Mouse (Mus musculus) thymus, adult 2 months (tissue): ENCODE results near the gene Cyp2w1. TPM values are rescaled to one million over a fixed set of nuclear protein-coding genes. Genes with fewer than 3 reads are reported as not detected.
"Not testable (repeated sequence)": the region's sequence is repeated elsewhere in the genome, so short reads cannot be mapped to it uniquely, and the experiment has no call there.

ENCODE experiments used
- DNase-seq: peaks from one replicate; pipeline ENCODE4 v3.0.0; 2021
- H3K27ac ChIP-seq: fragments of 200-500 bp; 2 replicates; pipeline ENCODE4 v1.5.1; 2012; ENCODE audit warnings: low read length, control low read depth; ENCODE audit not compliant: control insufficient read depth, insufficient read depth
- H3K27me3 ChIP-seq: fragments of 200-500 bp; 2 replicates; pipeline ENCODE4 v1.6.1; 2012; ENCODE audit warnings: mild to moderate bottlenecking, low read length, moderate library complexity, mixed read lengths; ENCODE audit not compliant: control insufficient read depth, insufficient read depth
- H3K36me3 ChIP-seq: fragments of 200-500 bp; 2 replicates; pipeline ENCODE4 v1.6.1; 2012; ENCODE audit warnings: mild to moderate bottlenecking, low read length, moderate library complexity; ENCODE audit not compliant: control insufficient read depth, insufficient read depth
- H3K4me1 ChIP-seq: fragments of 200-500 bp; replicated peaks from 2 replicates; pipeline ENCODE4 v1.6.1; 2012; ENCODE audit warnings: low read length; ENCODE audit not compliant: control insufficient read depth, insufficient read depth
- H3K4me3 ChIP-seq: fragments of 200-500 bp; 2 replicates; pipeline ENCODE4 v1.5.1; 2012; ENCODE audit warnings: mild to moderate bottlenecking, low read length, control low read depth, moderate library complexity; ENCODE audit not compliant: control insufficient read depth, insufficient read depth
- CTCF ChIP-seq: fragments of 200-500 bp; IDR thresholded peaks from 2 replicates; pipeline ENCODE4 v1.5.1; 2012; ENCODE audit warnings: mild to moderate bottlenecking, control low read depth, low read length, moderate library complexity, borderline replicate concordance; ENCODE audit not compliant: control insufficient read depth, poor library complexity, insufficient read depth; ENCODE audit errors: extremely low read depth
- POLR2A ChIP-seq: fragments of 200-500 bp; IDR thresholded peaks from 2 replicates; pipeline ENCODE4 v1.6.1; 2012; ENCODE audit warnings: mild to moderate bottlenecking, low read length, control low read depth, moderate library complexity; ENCODE audit not compliant: control insufficient read depth, poor library complexity, insufficient read depth; ENCODE audit errors: extremely low read depth
- WGBS: fragments of 180-500 bp; shearing (Covaris S2); methylation state at CpG from one replicate; pipeline ENCODE4 v1.1.7; 2018; 5-methylcytosine and 5-hydroxymethylcytosine counted together
- polyA plus RNA-seq: library from polyadenylated mRNA; depleted of rRNA; stranded (reverse); fragments of >200 nt; gene quantifications from 2 replicates; pipeline ENCODE4 v1.2.3, GENCODE M21; 2012

Gene Cyp2w1
- polyA plus RNA-seq, 1 experiment, result 0.20 TPM

DNA sequence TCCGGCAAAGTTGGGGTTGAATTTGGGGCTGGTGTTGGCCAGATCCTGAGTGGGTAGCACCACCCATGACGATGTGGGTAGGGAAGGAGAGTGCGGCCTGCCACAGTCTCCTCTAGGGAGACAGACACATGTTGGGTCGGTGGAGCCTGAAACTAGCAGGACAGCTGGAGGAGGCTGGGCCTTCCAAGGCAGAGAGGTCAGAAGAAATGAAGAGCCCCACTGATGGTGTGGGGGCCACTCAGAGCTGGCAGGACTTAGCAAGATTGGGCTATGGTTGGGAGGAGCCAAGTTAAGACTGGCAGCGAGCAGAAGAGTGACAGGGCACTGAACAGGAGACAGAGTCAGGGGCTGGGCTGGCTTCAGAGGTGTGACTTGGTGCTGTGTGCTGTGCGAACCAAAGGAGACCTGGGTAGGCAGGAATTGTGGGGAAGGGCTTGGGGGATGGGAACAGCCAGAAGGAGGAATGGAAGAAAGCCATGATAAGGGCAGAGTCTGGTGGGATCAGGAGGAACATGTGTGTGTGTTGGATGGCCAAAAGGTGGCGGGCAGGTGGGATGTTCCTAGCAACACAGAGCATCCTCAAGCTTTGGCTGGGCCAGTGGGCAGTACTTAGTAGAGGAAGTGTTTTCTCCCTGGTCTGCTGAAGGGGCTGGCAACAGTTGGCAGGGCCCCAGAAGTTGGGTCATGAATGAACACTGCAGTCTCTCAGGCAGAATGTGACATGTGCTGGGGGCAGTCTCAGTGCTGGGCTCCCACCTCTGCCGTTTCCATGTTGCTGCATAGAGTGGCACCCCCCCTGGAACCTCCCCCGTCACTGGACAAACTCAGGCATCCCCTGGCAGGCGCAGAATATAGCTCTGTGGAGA lies 35.1 kb downstream of the Cyp2w1 start:
- TF ChIP-seq CTCF (no peak), POLR2A (no peak)
- Histone ChIP-seq H3K4me3 (no peak overlapping the region), H3K27ac (no peak overlapping the region), H3K27me3 (no peaks in the 10 kb centered on the region), H3K4me1 (peaks cover 27% of the 10 kb centered on the region), H3K36me3 (no peaks in the 10 kb centered on the region)
- WGBS, result 89% methylated on average over 10 of the region's 10 CpGs
- DNase-seq, result no peak

GRCm38 (mm10) chr5:139388195-139388570 lies 35.8 kb downstream of the Cyp2w1 start:
- no peak for TF ChIP-seq POLR2A
- no peak for TF ChIP-seq CTCF
- peaks cover under 1% of the 10 kb centered on the region; the same call in 1 of the 2 replicates for H3K36me3 ChIP-seq
- H3K4me1 ChIP-seq, result peaks cover 21% of the 10 kb centered on the region
- WGBS, result 82% methylated on average over 4 of the region's 4 CpGs
- H3K4me3 ChIP-seq, result no peak overlapping the region
- no peak for DNase-seq
- H3K27me3 ChIP-seq, result no peaks in the 10 kb centered on the region
- H3K27ac ChIP-seq, result no peak overlapping the region

DNA sequence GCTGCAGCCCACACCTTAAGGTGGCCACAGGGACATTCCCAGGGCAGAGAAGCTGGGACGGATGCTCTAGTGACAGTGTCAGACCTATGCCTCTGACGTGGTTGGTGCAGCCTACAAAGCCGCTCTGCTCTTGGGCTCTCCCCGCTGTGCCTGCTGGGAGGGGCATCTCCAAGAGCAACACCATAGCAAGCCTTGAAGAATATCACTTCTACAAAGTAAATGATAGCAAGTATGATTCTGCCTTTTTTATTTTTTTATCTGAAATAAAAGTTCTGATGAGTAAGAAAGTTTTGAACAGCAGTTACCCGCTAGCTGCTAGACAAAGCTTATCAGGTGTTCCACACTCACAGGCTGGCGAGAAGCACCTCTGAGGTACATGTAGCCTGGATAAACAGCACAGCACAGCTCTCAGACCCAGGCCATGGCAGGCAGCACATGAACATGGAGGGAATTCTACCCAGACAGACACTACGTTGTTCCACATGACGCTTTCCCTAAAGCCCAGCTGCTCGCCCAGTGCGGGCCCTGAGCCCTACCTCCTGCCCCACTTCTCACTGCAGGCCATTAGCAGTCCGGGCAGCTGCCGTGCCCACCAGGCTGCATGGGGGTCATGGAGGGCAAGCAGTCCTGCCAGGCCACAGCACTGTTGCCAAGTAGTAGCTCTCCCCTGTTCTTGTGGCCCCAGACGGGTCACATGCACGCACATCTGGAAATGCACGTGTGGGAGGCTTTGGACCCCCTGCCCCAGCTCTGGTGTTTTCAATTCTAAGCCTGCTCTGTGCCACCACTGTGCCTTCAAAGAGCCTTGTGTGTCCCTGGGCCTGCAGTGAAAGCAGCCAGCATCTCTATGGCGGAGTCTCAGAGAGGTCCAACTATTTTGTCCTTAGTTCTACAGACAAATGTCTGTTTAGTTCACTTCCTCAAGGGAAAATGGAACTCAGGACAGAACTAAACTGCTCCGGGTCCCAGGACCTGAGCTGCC lies 36.6 kb downstream of the Cyp2w1 start:
- no peak for DNase-seq
- Histone ChIP-seq H3K4me1 (peaks cover 14% of the 10 kb centered on the region), H3K27ac (no peak overlapping the region), H3K4me3 (no peak overlapping the region), H3K36me3 (peaks cover 4% of the 10 kb centered on the region; the same call in 1 of the 2 replicates), H3K27me3 (no peaks in the 10 kb centered on the region)
- WGBS, result 93% methylated on average over 17 of the region's 17 CpGs
- TF ChIP-seq POLR2A, result no peak
- no peak for TF ChIP-seq CTCF

DNA sequence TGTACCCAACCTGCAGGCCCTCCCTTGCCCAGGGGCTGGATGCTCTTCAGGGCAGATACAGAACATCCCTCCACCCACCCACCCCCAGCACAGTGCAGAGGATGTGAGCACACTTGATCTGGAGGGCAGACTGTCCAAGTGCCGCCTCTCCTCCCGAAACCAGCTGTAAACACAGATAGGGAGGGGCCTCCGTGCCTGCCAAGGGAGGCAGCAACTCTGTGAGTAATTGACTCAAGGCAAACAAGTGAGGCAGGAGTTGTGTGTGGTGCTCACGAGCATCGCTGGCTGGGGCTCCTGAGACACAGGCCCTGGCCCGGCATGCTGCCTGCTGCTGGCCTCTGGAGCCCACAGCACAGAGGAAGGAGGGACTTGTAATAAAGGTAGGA lies 37.3 kb downstream of the Cyp2w1 start:
- H3K4me1 ChIP-seq, result peaks cover 15% of the 10 kb centered on the region
- no peak overlapping the region for H3K27ac ChIP-seq
- TF ChIP-seq CTCF, result no peak
- no peak for TF ChIP-seq POLR2A
- 84% methylated on average over 6 of the region's 6 CpGs for WGBS
- DNase-seq, result no peak
- H3K36me3 ChIP-seq, result peaks cover 4% of the 10 kb centered on the region; the same call in 1 of the 2 replicates
- H3K27me3 ChIP-seq, result no peaks in the 10 kb centered on the region
- no peak overlapping the region for H3K4me3 ChIP-seq

GRCm38 (mm10) chr5:139390324-139391119 lies 38.1 kb downstream of the Cyp2w1 start:
- H3K27ac ChIP-seq, H3K27me3 ChIP-seq, H3K4me3 ChIP-seq, DNase-seq, H3K36me3 ChIP-seq: not testable (repeated sequence)
- H3K4me1 ChIP-seq, result peaks cover 21% of the 10 kb centered on the region
- WGBS, result 97% methylated on average over 5 of the region's 5 CpGs
